Comparison of ENCODE assay signal across 19 mouse cellular contexts in genomic region chr2:68879071-68879651, GRCm38 (mm10). TPM values are rescaled to one million over a fixed set of nuclear protein-coding genes. Genes with fewer than 3 reads are reported as not detected.
DNase-seq lines count a peak whose midpoint lies in the region; ATAC-seq and TF ChIP-seq lines count a peak whose summit lies in the region.
"Had no signal": no experiment of that assay in that cellular context is flagged by ENCODE, and none has a peak within 500 bp of the region (broad histone marks: within the 10 kb centered on the region; RNA-seq: fewer than 3 reads in every experiment).

No protein-coding gene starts in this region.

- H3K9me3 ChIP-seq in forebrain, embryonic 10.5 days, result peaks cover 6% of the 10 kb centered on the region; the same call in 1 of the 2 replicates
- H3K9me3 ChIP-seq: forebrain, embryonic 13.5 days; heart, embryonic 15.5 days; limb, embryonic 12.5 days; liver, embryonic 15.5 days had no signal

- no peak for TF ChIP-seq POLR2A in small intestine, adult 2 months (IDR thresholded peaks at IDR 0.05; ENCODE audit: low read depth, low read length)

- peak; percentile 81 for ATAC-seq in common myeloid progenitor, adult 5-6 weeks (replicated peaks; ENCODE audit: low read depth, poor library complexity, severe bottlenecking)
- ATAC-seq in megakaryocyte, adult 5-6 weeks (ENCODE audit: poor library complexity, severe bottlenecking), result peak; percentile 94
- ATAC-seq: forebrain, embryonic 13.5 days; lung, postnatal 0 days had no signal

- peak overlapping the region; percentile 62 for H3K27ac ChIP-seq in small intestine, adult 2 months (ENCODE audit: insufficient read depth, low read depth, low read length)
- H3K27ac ChIP-seq in forebrain, embryonic 10.5 days, result no peak overlapping the region
- H3K27ac ChIP-seq: embryonic facial prominence, embryonic 10.5 days; forebrain, embryonic 13.5 days; heart, embryonic 15.5 days; limb, embryonic 12.5 days; liver, embryonic 15.5 days had no signal

- peaks cover 4% of the 10 kb centered on the region; the same call in 1 of the 2 replicates for H3K36me3 ChIP-seq in small intestine, adult 2 months (ENCODE audit: control insufficient read depth, insufficient read depth, low read length)
- peaks cover 7% of the 10 kb centered on the region; the same call in 1 of the 2 replicates for H3K36me3 ChIP-seq in forebrain, embryonic 10.5 days (replicated peaks)
- H3K36me3 ChIP-seq: heart, embryonic 15.5 days; limb, embryonic 12.5 days; liver, embryonic 15.5 days had no signal

- H3K4me1 ChIP-seq in small intestine, adult 2 months (ENCODE audit: control insufficient read depth, insufficient read depth, insufficient read length, low read length), result peaks cover 15% of the 10 kb centered on the region; the same call in 1 of the 2 replicates
- H3K4me1 ChIP-seq in forebrain, embryonic 10.5 days, result peaks cover 4% of the 10 kb centered on the region
- H3K4me1 ChIP-seq: forebrain, embryonic 13.5 days had no signal

- 42% methylated on average over 4 of the region's 4 CpGs for WGBS in small intestine, adult 2 months
- 90% methylated on average over 4 of the region's 4 CpGs for WGBS in forebrain, embryonic 10.5 days

- peak; percentile 31 for DNase-seq in lung, postnatal 36 days
- DNase-seq in lung, postnatal 10 days, result no peak
- DNase-seq in forebrain, embryonic 10.5 days (ENCODE audit: extremely low spot score, low spot score), result no peak
- DNase-seq in urinary bladder, postnatal 4 days (ENCODE audit: low spot score in 2 of 2), result no peak
- DNase-seq in heart, postnatal 4 days, result no peak
- DNase-seq: adrenal gland, postnatal 25 days; cerebellum, adult 18-20 months; cerebellum, postnatal 25 days; gastrocnemius, postnatal 14 days; right cerebral cortex, postnatal 4 days had no signal

- no peaks in the 10 kb centered on the region for H3K27me3 ChIP-seq in small intestine, adult 2 months (ENCODE audit: control insufficient read depth, insufficient read depth, low read length)
- no peaks in the 10 kb centered on the region for H3K27me3 ChIP-seq in forebrain, embryonic 10.5 days (ENCODE audit: poor library complexity, severe bottlenecking)
- H3K27me3 ChIP-seq: forebrain, embryonic 13.5 days; heart, embryonic 15.5 days; limb, embryonic 12.5 days; liver, embryonic 15.5 days had no signal

- no peak overlapping the region for H3K4me3 ChIP-seq in small intestine, adult 2 months (ENCODE audit: low read depth, low read length)
- no peak overlapping the region for H3K4me3 ChIP-seq in forebrain, embryonic 10.5 days
- H3K4me3 ChIP-seq: embryonic facial prominence, embryonic 10.5 days; forebrain, embryonic 13.5 days; heart, embryonic 15.5 days; limb, embryonic 12.5 days; liver, embryonic 15.5 days had no signal

- no peak for TF ChIP-seq CTCF in small intestine, adult 2 months (IDR thresholded peaks at IDR 0.05; ENCODE audit: extremely low read depth, insufficient read length, insufficient replicate concordance, low read depth, low read length)

RNA-seq across cellular contexts. Expression of gene Cers6, which starts 17.9 kb away (rescaled TPM):
- total RNA-seq in common myeloid progenitor, adult 5-6 weeks (2017), result 9.9 and 16.4 TPM in 2 replicates
- 133 and 146 TPM in 2 replicates for total RNA-seq in megakaryocyte, adult 5-6 weeks (2015)
- 64.6 and 82.4 TPM in 2 replicates for total RNA-seq in megakaryocyte, adult 5-6 weeks (2017)
- 9.7 and 19.4 TPM in 2 replicates for polyA plus RNA-seq in small intestine, adult 2 months (2012; rRNA removed)
- 22.4 and 24.1 TPM in 2 replicates for polyA plus RNA-seq in forebrain, embryonic 10.5 days (2016; fragmentation: Nextera tagmentation; extraction: Ambion mirVana)
- total RNA-seq in heart, postnatal 4 days (2021), result 10 to 100 TPM; 20.7 to 24.4 TPM
